Mouse (Mus musculus) monocyte, adult 59 days (primary cell): ENCODE results near the gene Nox4. TPM values are rescaled to one million over a fixed set of nuclear protein-coding genes. Genes with fewer than 3 reads are reported as not detected.

Experiments
- total RNA-seq, 2 experiments: library from RNA; stranded (reverse); gene quantifications; one replicate each; pipeline ENCODE4 v1.2.4; 2023

The Nox4 gene
- total RNA-seq: not detected

DNA sequence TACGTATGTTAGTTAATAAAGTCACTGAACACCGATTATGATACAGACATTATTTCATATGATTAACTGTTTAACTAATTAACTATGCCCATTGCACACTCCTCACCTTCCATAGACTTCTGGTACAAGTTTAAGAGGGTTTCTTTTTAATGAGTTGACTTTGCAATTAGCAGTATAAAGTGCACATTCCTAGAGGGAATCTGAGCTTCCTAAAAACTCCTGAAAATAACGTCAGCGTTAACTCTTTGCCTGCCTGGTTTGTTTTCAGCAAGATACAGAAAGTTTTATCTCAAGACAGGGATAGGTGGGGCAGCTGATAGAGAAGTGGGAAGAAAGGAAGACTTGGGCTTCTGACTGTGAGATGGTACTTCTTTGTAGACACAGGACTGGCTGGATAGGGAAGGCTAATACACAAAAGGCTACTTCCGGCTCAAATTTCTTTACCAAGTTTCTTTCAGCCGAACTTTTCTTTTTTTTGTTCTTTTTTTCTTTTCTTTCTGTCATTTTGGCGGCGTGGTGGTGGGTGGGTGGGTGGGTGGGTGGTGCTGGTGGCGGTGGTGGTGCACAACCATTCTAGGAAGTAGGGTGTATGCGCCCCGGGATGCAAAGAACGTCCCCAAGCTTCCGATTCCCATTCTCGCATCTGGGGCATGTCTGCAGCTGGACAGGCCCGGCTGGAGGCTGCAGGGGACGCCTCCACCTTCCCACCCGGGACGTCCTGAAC is at the start of gene Nox4:
Gene Nox4 (plus strand): TSS at position 241 of the 724 bp plus-strand sequence.

Other genes starting within 250 kb of the Nox4 start
- gene Vmn2r79, start 250.0 kb upstream of the Nox4 start, total RNA-seq: not detected
- not detected for gene Tyr, start 247.4 kb downstream of the Nox4 start, total RNA-seq